Mouse (Mus musculus): ENCODE measurements at regions not wholly inside any gene's neighbourhood (a gene's known extent, or its start where the extent isn't known, plus 50 kb on each side); places are given as distances from the start of the nearest gene placed in this dataset.

DNA sequence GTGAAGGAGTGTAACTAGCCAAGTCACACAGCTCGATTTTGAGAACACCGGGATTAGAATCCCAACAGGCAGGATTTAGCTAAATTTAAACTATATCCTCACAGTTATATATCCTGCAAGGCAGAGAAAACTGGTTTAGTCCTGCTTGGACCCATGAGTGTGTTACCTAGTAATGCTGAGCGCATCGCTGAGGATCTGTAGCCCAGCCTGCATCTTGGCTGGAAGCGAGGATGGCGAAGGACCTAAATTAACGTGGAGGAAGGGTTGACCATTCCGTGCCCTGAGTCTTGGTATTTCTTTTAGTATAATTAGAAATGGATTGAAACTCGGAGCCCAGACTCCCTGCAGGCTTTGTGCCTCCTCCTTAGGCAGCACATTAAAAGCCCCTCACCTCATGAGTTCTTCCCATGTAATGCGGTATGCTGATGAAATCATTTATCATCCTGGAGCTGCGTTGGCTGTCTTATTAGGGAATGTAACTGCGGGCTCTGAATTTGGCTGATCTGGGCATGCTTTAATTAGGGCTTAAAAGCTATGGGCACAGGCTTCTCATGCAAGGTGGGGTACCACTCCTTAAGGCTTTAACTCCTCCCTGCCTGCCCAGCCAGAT, 110.1 kb downstream of the Ackr3 start:
- no peaks in the 10 kb centered on the region for H3K4me1 ChIP-seq (ENCODE audit: control insufficient read depth, insufficient read depth, low read length)
- no peak for DNase-seq (ENCODE audit: extremely low read depth, low read depth, low spot score)
- no peaks in the 10 kb centered on the region for H3K79me2 ChIP-seq (ENCODE audit: control insufficient read depth, insufficient read depth, low read length)
- H3K27me3 ChIP-seq (ENCODE audit: control insufficient read depth, insufficient read depth, low read length) = no peaks in the 10 kb centered on the region
- H3K27ac ChIP-seq (replicated peaks; ENCODE audit: insufficient read depth, low read depth, low read length) = no peak overlapping the region
- H3K4me3 ChIP-seq (ENCODE audit: insufficient read depth, low read depth, low read length) = no peak overlapping the region
- no peak overlapping the region for H3K9ac ChIP-seq (ENCODE audit: low read depth, low read length)
- TF ChIP-seq CTCF (IDR thresholded peaks at IDR 0.05; ENCODE audit: low read depth, low read length) (no peak), POLR2A (IDR thresholded peaks at IDR 0.05; ENCODE audit: extremely low read depth, insufficient read depth, low read length) (no peak)
- no peaks in the 10 kb centered on the region for H3K36me3 ChIP-seq (ENCODE audit: control insufficient read depth, insufficient read depth, low read length)
- 88% methylated on average over 12 of the region's 12 CpGs for WGBS

DNA sequence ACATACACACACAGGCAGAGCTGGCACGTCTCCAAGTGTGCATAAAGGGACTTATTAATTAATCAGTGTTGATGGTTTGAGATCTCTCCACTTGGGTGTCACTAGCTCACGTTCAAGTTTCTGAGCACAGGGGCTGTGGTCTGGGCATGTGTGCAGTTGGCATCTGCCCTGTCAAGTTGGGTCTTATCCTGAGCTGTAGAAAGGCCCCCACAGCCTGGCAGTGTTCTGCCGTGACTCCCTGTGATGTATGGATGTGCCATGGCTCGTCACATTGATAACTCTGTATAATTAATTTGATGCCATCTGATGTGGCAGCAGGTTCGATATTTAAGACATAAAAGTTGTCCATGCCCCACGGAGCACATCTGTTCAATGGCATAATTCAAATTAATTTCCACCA, 114.1 kb downstream of the Ackr3 start:
- TF ChIP-seq POLR2A (IDR thresholded peaks at IDR 0.05; ENCODE audit: extremely low read depth, insufficient read depth, low read length) (no peak), CTCF (IDR thresholded peaks at IDR 0.05; ENCODE audit: low read depth, low read length) (no peak)
- 83% methylated on average over 6 of the region's 6 CpGs for WGBS
- no peak for DNase-seq (ENCODE audit: extremely low read depth, low read depth, low spot score)

DNA sequence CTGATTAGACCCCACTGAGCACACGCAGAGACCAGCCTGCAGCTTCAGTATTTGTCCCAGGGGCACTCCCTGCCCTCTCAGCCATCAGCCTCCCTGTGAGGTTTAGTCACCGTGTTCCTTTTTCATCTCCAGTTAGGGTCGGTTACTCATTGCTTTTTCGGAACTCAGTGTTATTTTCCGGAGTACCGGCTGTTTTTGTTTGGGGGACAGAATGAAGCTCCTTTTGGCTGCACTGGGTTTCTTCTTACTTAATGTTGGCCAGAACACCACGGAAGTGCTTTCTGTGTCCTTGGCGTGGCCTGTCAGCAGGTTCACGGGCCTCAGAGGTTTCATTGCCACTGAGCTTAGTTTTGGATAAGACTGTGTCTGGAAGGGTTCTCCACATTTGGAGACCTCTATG, 114.7 kb downstream of the Ackr3 start:
- Histone ChIP-seq H3K4me1 (ENCODE audit: control insufficient read depth, insufficient read depth, low read length) (no peaks in the 10 kb centered on the region), H3K79me2 (ENCODE audit: control insufficient read depth, insufficient read depth, low read length) (no peaks in the 10 kb centered on the region), H3K4me3 (ENCODE audit: insufficient read depth, low read depth, low read length) (no peak overlapping the region), H3K36me3 (ENCODE audit: control insufficient read depth, insufficient read depth, low read length) (no peaks in the 10 kb centered on the region), H3K27me3 (ENCODE audit: control insufficient read depth, insufficient read depth, low read length) (no peaks in the 10 kb centered on the region), H3K27ac (replicated peaks; ENCODE audit: insufficient read depth, low read depth, low read length) (no peak overlapping the region), H3K9ac (ENCODE audit: low read depth, low read length) (no peak overlapping the region)
- TF ChIP-seq POLR2A (IDR thresholded peaks at IDR 0.05; ENCODE audit: extremely low read depth, insufficient read depth, low read length) (no peak), CTCF (IDR thresholded peaks at IDR 0.05; ENCODE audit: low read depth, low read length) (no peak)
- WGBS = 80% methylated on average over 9 of the region's 9 CpGs
- no peak for DNase-seq (ENCODE audit: extremely low read depth, low read depth, low spot score)

More for the DNA sequence above, 114.1 kb downstream of the Ackr3 start:
- Histone ChIP-seq H3K27ac (replicated peaks; ENCODE audit: insufficient read depth, low read depth, low read length) (no peak overlapping the region), H3K4me1 (ENCODE audit: control insufficient read depth, insufficient read depth, low read length) (no peaks in the 10 kb centered on the region), H3K36me3 (ENCODE audit: control insufficient read depth, insufficient read depth, low read length) (no peaks in the 10 kb centered on the region), H3K79me2 (ENCODE audit: control insufficient read depth, insufficient read depth, low read length) (no peaks in the 10 kb centered on the region), H3K4me3 (ENCODE audit: insufficient read depth, low read depth, low read length) (no peak overlapping the region), H3K9ac (ENCODE audit: low read depth, low read length) (no peak overlapping the region), H3K27me3 (ENCODE audit: control insufficient read depth, insufficient read depth, low read length) (no peaks in the 10 kb centered on the region)

DNA sequence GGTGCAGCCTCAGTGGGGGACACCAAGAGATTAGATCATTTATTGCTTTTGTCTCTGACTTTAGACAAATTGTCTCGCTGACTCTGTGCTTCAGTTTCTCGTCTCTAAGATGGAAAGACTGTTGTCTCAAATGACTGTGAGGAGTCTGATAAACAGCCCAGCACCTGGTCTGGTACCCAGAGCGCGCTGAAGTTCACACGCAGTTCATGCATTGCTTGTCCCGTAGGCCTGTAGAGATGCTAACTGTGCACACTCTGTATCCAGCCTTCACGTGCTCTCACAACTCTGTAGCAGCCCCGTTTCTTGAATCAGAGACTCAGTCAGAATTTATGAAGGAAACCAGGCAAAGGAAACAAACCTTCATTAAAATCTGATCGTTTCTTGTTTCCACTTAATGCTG, 116.7 kb downstream of the Ackr3 start:
- Histone ChIP-seq H3K9ac (ENCODE audit: low read depth, low read length) (no peak overlapping the region), H3K4me3 (ENCODE audit: insufficient read depth, low read depth, low read length) (no peak overlapping the region), H3K4me1 (ENCODE audit: control insufficient read depth, insufficient read depth, low read length) (no peaks in the 10 kb centered on the region), H3K36me3 (ENCODE audit: control insufficient read depth, insufficient read depth, low read length) (no peaks in the 10 kb centered on the region), H3K27me3 (ENCODE audit: control insufficient read depth, insufficient read depth, low read length) (no peaks in the 10 kb centered on the region), H3K27ac (replicated peaks; ENCODE audit: insufficient read depth, low read depth, low read length) (no peak overlapping the region), H3K79me2 (ENCODE audit: control insufficient read depth, insufficient read depth, low read length) (no peaks in the 10 kb centered on the region)
- WGBS = 89% methylated on average over 9 of the region's 9 CpGs
- DNase-seq (ENCODE audit: extremely low read depth, low read depth, low spot score) = no peak
- no peak for TF ChIP-seq CTCF (IDR thresholded peaks at IDR 0.05; ENCODE audit: low read depth, low read length)
- TF ChIP-seq POLR2A (IDR thresholded peaks at IDR 0.05; ENCODE audit: extremely low read depth, insufficient read depth, low read length) = no peak

DNA sequence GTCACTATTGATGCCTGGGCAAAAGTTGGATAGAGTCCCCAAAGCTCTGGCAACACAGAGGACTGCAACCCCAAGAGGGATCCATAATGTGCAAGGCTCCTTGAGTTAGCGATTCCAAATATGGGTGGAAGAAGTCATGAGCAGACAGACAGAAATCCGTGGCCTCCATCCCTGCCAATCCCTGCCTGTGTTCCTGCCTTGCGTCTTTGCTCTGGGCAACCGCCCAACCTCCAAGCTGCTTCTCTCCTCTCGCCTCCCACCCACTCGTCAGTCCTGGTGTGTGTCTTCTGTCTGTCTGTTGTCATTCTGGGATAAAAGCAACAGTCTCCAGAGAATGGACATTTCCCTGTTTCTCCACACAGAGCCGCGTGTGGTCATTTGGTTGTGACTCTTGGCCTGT, 117.7 kb downstream of the Ackr3 start:
- H3K79me2 ChIP-seq (ENCODE audit: control insufficient read depth, insufficient read depth, low read length) = no peaks in the 10 kb centered on the region
- no peak overlapping the region for H3K9ac ChIP-seq (ENCODE audit: low read depth, low read length)
- H3K27ac ChIP-seq (replicated peaks; ENCODE audit: insufficient read depth, low read depth, low read length) = no peak overlapping the region
- TF ChIP-seq CTCF (IDR thresholded peaks at IDR 0.05; ENCODE audit: low read depth, low read length) (no peak), POLR2A (IDR thresholded peaks at IDR 0.05; ENCODE audit: extremely low read depth, insufficient read depth, low read length) (no peak)
- no peak overlapping the region for H3K4me3 ChIP-seq (ENCODE audit: insufficient read depth, low read depth, low read length)
- H3K27me3 ChIP-seq (ENCODE audit: control insufficient read depth, insufficient read depth, low read length) = no peaks in the 10 kb centered on the region
- no peak for DNase-seq (ENCODE audit: extremely low read depth, low read depth, low spot score)
- no peaks in the 10 kb centered on the region for H3K4me1 ChIP-seq (ENCODE audit: control insufficient read depth, insufficient read depth, low read length)
- 86% methylated on average over 8 of the region's 8 CpGs for WGBS
- H3K36me3 ChIP-seq (ENCODE audit: control insufficient read depth, insufficient read depth, low read length) = no peaks in the 10 kb centered on the region

DNA sequence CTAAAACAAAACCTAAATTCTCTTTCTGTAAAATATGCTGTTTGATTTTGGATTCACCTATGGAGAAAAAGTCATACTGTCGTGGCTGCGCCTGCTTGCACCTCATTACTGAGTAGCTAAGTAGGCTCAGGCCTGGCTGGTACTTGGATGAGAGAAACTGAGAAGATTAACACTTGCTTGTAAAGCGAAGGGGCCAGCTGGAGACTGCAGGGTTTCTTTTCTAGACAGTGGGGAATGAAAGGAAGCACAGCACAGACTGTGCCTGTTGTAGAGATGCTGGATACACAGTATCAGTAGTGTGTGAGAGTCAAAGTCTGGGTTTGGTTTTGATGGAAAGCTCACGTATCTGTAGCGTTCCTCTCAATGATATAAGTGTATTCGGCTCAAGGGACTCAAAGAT, 123.5 kb downstream of the Ackr3 start:
- TF ChIP-seq POLR2A (IDR thresholded peaks at IDR 0.05; ENCODE audit: extremely low read depth, insufficient read depth, low read length) (no peak), CTCF (IDR thresholded peaks at IDR 0.05; ENCODE audit: low read depth, low read length) (no peak)
- H3K4me1 ChIP-seq (ENCODE audit: control insufficient read depth, insufficient read depth, low read length) = no peaks in the 10 kb centered on the region
- no peaks in the 10 kb centered on the region for H3K79me2 ChIP-seq (ENCODE audit: control insufficient read depth, insufficient read depth, low read length)

More for the DNA sequence above, 123.5 kb downstream of the Ackr3 start:
- WGBS = 76% methylated on average over 6 of the region's 6 CpGs
- Histone ChIP-seq H3K27ac (replicated peaks; ENCODE audit: insufficient read depth, low read depth, low read length) (no peak overlapping the region), H3K9ac (ENCODE audit: low read depth, low read length) (no peak overlapping the region), H3K4me3 (ENCODE audit: insufficient read depth, low read depth, low read length) (no peak overlapping the region), H3K27me3 (ENCODE audit: control insufficient read depth, insufficient read depth, low read length) (no peaks in the 10 kb centered on the region), H3K36me3 (ENCODE audit: control insufficient read depth, insufficient read depth, low read length) (no peaks in the 10 kb centered on the region)
- no peak for DNase-seq (ENCODE audit: extremely low read depth, low read depth, low spot score)

All from liver, adult 2 months (tissue).